Comparison of ENCODE assay signal across 9 mouse cellular contexts in genomic region chr6:47465400-47465799, GRCm38 (mm10). TPM values are rescaled to one million over a fixed set of nuclear protein-coding genes. Genes with fewer than 3 reads are reported as not detected.
A peak's percentile ranks its signal among the peaks of the same experiment; 100 is the strongest.
DNase-seq lines count a peak whose midpoint lies in the region; ATAC-seq lines count a peak whose summit lies in the region.
"Had no signal": no experiment of that assay in that cellular context is flagged by ENCODE, and none has a peak within 500 bp of the region (broad histone marks: within the 10 kb centered on the region; RNA-seq: fewer than 3 reads in every experiment).

No protein-coding gene starts in this region.

- no peak overlapping the region for H3K4me3 ChIP-seq in embryonic facial prominence, embryonic 11.5 days (ENCODE audit: low read depth, low read length)
- no peak overlapping the region for H3K4me3 ChIP-seq in embryonic facial prominence, embryonic 10.5 days
- no peak overlapping the region for H3K4me3 ChIP-seq in midbrain, embryonic 11.5 days (ENCODE audit: low read depth, low read length)
- no peak overlapping the region for H3K4me3 ChIP-seq in midbrain, embryonic 15.5 days
- no peak overlapping the region for H3K4me3 ChIP-seq in liver, embryonic 11.5 days (ENCODE audit: low read depth, low read length)
- no peak overlapping the region for H3K4me3 ChIP-seq in hindbrain, embryonic 10.5 days
- no peak overlapping the region for H3K4me3 ChIP-seq in heart, embryonic 12.5 days

- no peak overlapping the region for H3K27ac ChIP-seq in embryonic facial prominence, embryonic 11.5 days (replicated peaks; ENCODE audit: low read depth, low read length)
- no peak overlapping the region for H3K27ac ChIP-seq in embryonic facial prominence, embryonic 10.5 days (replicated peaks)
- H3K27ac ChIP-seq in midbrain, embryonic 11.5 days (ENCODE audit: low read depth, low read length) = no peak overlapping the region
- H3K27ac ChIP-seq in midbrain, embryonic 15.5 days = no peak overlapping the region
- H3K27ac ChIP-seq in liver, embryonic 11.5 days (ENCODE audit: low read depth, low read length) = no peak overlapping the region
- no peak overlapping the region for H3K27ac ChIP-seq in hindbrain, embryonic 10.5 days
- H3K27ac ChIP-seq in heart, embryonic 12.5 days (ENCODE audit: poor library complexity, severe bottlenecking) = no peak overlapping the region

- ATAC-seq in embryonic facial prominence, embryonic 11.5 days (replicated peaks; ENCODE audit: insufficient number of reproducible peaks, low FRiP score, low TSS enrichment, low read depth) = no peak
- ATAC-seq in midbrain, embryonic 11.5 days (ENCODE audit: low FRiP score) = no peak
- ATAC-seq in midbrain, embryonic 15.5 days (replicated peaks) = no peak
- ATAC-seq in liver, embryonic 11.5 days (replicated peaks; ENCODE audit: low FRiP score) = peak; percentile 75
- ATAC-seq in heart, embryonic 12.5 days (ENCODE audit: insufficient number of reproducible peaks, low FRiP score) = no peak
- ATAC-seq: intestine, embryonic 16.5 days had no signal

- WGBS in embryonic facial prominence, embryonic 11.5 days = 70% methylated on average over 2 of the region's 2 CpGs
- 74% methylated on average over 2 of the region's 2 CpGs for WGBS in embryonic facial prominence, embryonic 10.5 days
- WGBS in midbrain, embryonic 11.5 days = 82% methylated on average over 2 of the region's 2 CpGs
- 75% methylated on average over 2 of the region's 2 CpGs for WGBS in midbrain, embryonic 15.5 days
- WGBS in liver, embryonic 11.5 days = 45% methylated on average over 2 of the region's 2 CpGs
- 84% methylated on average over 2 of the region's 2 CpGs for WGBS in hindbrain, embryonic 10.5 days
- 37% methylated on average over 2 of the region's 2 CpGs for WGBS in heart, embryonic 12.5 days

- H3K27me3 ChIP-seq in embryonic facial prominence, embryonic 11.5 days (ENCODE audit: control insufficient read depth, insufficient read depth, low read length) = no peaks in the 10 kb centered on the region
- H3K27me3 ChIP-seq in embryonic facial prominence, embryonic 10.5 days (replicated peaks; ENCODE audit: low read depth, poor library complexity, severe bottlenecking) = no peaks in the 10 kb centered on the region
- H3K27me3 ChIP-seq in midbrain, embryonic 11.5 days (ENCODE audit: control insufficient read depth, insufficient read depth, low read length) = no peaks in the 10 kb centered on the region
- H3K27me3 ChIP-seq in midbrain, embryonic 15.5 days (replicated peaks) = no peaks in the 10 kb centered on the region
- no peaks in the 10 kb centered on the region for H3K27me3 ChIP-seq in liver, embryonic 11.5 days (replicated peaks; ENCODE audit: control insufficient read depth, insufficient read depth, low read length)
- no peaks in the 10 kb centered on the region for H3K27me3 ChIP-seq in hindbrain, embryonic 10.5 days (ENCODE audit: insufficient read depth, poor library complexity, severe bottlenecking)
- H3K27me3 ChIP-seq in heart, embryonic 12.5 days (replicated peaks) = no peaks in the 10 kb centered on the region

- peak; percentile 19 for DNase-seq in embryonic facial prominence, embryonic 11.5 days (ENCODE audit: low spot score)
- no peak for DNase-seq in embryonic facial prominence, embryonic 10.5 days (ENCODE audit: low spot score)
- DNase-seq in midbrain, embryonic 11.5 days (ENCODE audit: low spot score, missing footprints) = peak; percentile 81
- DNase-seq in liver, embryonic 11.5 days (ENCODE audit: low spot score) = no peak
- DNase-seq in thymus, postnatal 10 days (ENCODE audit: low spot score in 2 of 2) = peak; percentile 8 to 29
- no peak for DNase-seq in hindbrain, embryonic 10.5 days (ENCODE audit: low spot score)

- no peaks in the 10 kb centered on the region for H3K4me1 ChIP-seq in embryonic facial prominence, embryonic 11.5 days (ENCODE audit: control insufficient read depth, insufficient read depth, low read length)
- no peaks in the 10 kb centered on the region for H3K4me1 ChIP-seq in embryonic facial prominence, embryonic 10.5 days
- no peaks in the 10 kb centered on the region for H3K4me1 ChIP-seq in midbrain, embryonic 11.5 days (ENCODE audit: control insufficient read depth, insufficient read depth, low read length)
- H3K4me1 ChIP-seq in midbrain, embryonic 15.5 days = no peaks in the 10 kb centered on the region
- peaks cover 5% of the 10 kb centered on the region for H3K4me1 ChIP-seq in liver, embryonic 11.5 days (replicated peaks; ENCODE audit: control insufficient read depth, insufficient read depth, low read length)
- H3K4me1 ChIP-seq in hindbrain, embryonic 10.5 days (replicated peaks) = no peaks in the 10 kb centered on the region
- H3K4me1 ChIP-seq in heart, embryonic 12.5 days (replicated peaks) = peaks cover 15% of the 10 kb centered on the region; the same call in 1 of the 2 replicates

- no peak overlapping the region for H3K9ac ChIP-seq in embryonic facial prominence, embryonic 11.5 days (replicated peaks; ENCODE audit: low read length)
- no peak overlapping the region for H3K9ac ChIP-seq in midbrain, embryonic 11.5 days (ENCODE audit: low read length)
- no peak overlapping the region for H3K9ac ChIP-seq in midbrain, embryonic 15.5 days
- H3K9ac ChIP-seq in liver, embryonic 11.5 days (ENCODE audit: low read depth, low read length) = no peak overlapping the region
- no peak overlapping the region for H3K9ac ChIP-seq in heart, embryonic 12.5 days

- H3K9me3 ChIP-seq in embryonic facial prominence, embryonic 11.5 days (replicated peaks; ENCODE audit: control insufficient read depth, low read length) = no peaks in the 10 kb centered on the region
- H3K9me3 ChIP-seq in embryonic facial prominence, embryonic 10.5 days = peaks cover 7% of the 10 kb centered on the region; the same call in 1 of the 2 replicates
- no peaks in the 10 kb centered on the region; the same call in 1 of the 2 replicates for H3K9me3 ChIP-seq in midbrain, embryonic 11.5 days (ENCODE audit: control insufficient read depth, low read length)
- H3K9me3 ChIP-seq in midbrain, embryonic 15.5 days = no peaks in the 10 kb centered on the region
- no peaks in the 10 kb centered on the region for H3K9me3 ChIP-seq in liver, embryonic 11.5 days (ENCODE audit: control insufficient read depth, low read length)
- peaks cover 9% of the 10 kb centered on the region for H3K9me3 ChIP-seq in hindbrain, embryonic 10.5 days
- no peaks in the 10 kb centered on the region for H3K9me3 ChIP-seq in heart, embryonic 12.5 days (replicated peaks)

- no peak overlapping the region for H3K4me2 ChIP-seq in embryonic facial prominence, embryonic 11.5 days (ENCODE audit: low read depth, low read length)
- no peak overlapping the region for H3K4me2 ChIP-seq in midbrain, embryonic 11.5 days
- no peak overlapping the region for H3K4me2 ChIP-seq in midbrain, embryonic 15.5 days
- 0 out of 2 replicates have a peak overlapping the region, but pooled peaks have one; percentile 13 for H3K4me2 ChIP-seq in liver, embryonic 11.5 days
- no peak overlapping the region for H3K4me2 ChIP-seq in heart, embryonic 12.5 days

- no peaks in the 10 kb centered on the region for H3K36me3 ChIP-seq in embryonic facial prominence, embryonic 11.5 days (replicated peaks; ENCODE audit: control insufficient read depth, insufficient read depth, low read depth, low read length)
- H3K36me3 ChIP-seq in embryonic facial prominence, embryonic 10.5 days (replicated peaks) = peaks cover 30% of the 10 kb centered on the region
- no peaks in the 10 kb centered on the region for H3K36me3 ChIP-seq in midbrain, embryonic 11.5 days (ENCODE audit: control insufficient read depth, insufficient read depth, low read length)
- H3K36me3 ChIP-seq in midbrain, embryonic 15.5 days (replicated peaks) = no peaks in the 10 kb centered on the region
- H3K36me3 ChIP-seq in liver, embryonic 11.5 days (ENCODE audit: control insufficient read depth, insufficient read depth, low read length) = no peaks in the 10 kb centered on the region
- peaks cover 40% of the 10 kb centered on the region for H3K36me3 ChIP-seq in hindbrain, embryonic 10.5 days
- peaks cover 3% of the 10 kb centered on the region for H3K36me3 ChIP-seq in heart, embryonic 12.5 days

RNA-seq across cellular contexts. Expression of gene Cul1, which starts 12.2 kb away (rescaled TPM):
- 179 and 182 TPM in 2 replicates for polyA plus RNA-seq in embryonic facial prominence, embryonic 11.5 days (2014; fragmentation: Nextera tagmentation; extraction: Ambion mirVana)
- 185 and 187 TPM in 2 replicates for polyA plus RNA-seq in embryonic facial prominence, embryonic 10.5 days (2016; fragmentation: Nextera tagmentation; extraction: Ambion mirVana)
- polyA plus RNA-seq in midbrain, embryonic 11.5 days (2014; fragmentation: Nextera tagmentation; extraction: Ambion mirVana) = 203 and 205 TPM in 2 replicates
- polyA plus RNA-seq in midbrain, embryonic 15.5 days (2015; fragmentation: Nextera tagmentation; extraction: Ambion mirVana) = 122 and 126 TPM in 2 replicates
- 139 and 141 TPM in 2 replicates for polyA plus RNA-seq in liver, embryonic 11.5 days (2014; fragmentation: Nextera tagmentation; extraction: Ambion mirVana)
- 136 and 196 TPM in 2 replicates for polyA plus RNA-seq in hindbrain, embryonic 10.5 days (2016; fragmentation: Nextera tagmentation; extraction: Ambion mirVana)
- 124 and 132 TPM in 2 replicates for polyA plus RNA-seq in heart, embryonic 12.5 days (2016; fragmentation: Nextera tagmentation; extraction: Ambion mirVana)

Comparison
In these comparisons a context has a peak if more than half of its experiments do, and no peak if none do; other contexts are left out.
1. DNase-seq: peak in embryonic facial prominence, embryonic 11.5 days (single experiment), midbrain, embryonic 11.5 days (single experiment) and thymus, postnatal 10 days (2 of 2); none in embryonic facial prominence, embryonic 10.5 days (single experiment), liver, embryonic 11.5 days (single experiment) and hindbrain, embryonic 10.5 days (single experiment).